Mouse (Mus musculus): ENCODE measurements around the gene Bdh1.
A peak's percentile ranks its signal among the peaks of the same experiment; 100 is the strongest.
"Not testable (repeated sequence)": the region's sequence is repeated elsewhere in the genome, so short reads cannot be mapped to it uniquely, and the experiment has no call there.

Bdh1 gene

DNA sequence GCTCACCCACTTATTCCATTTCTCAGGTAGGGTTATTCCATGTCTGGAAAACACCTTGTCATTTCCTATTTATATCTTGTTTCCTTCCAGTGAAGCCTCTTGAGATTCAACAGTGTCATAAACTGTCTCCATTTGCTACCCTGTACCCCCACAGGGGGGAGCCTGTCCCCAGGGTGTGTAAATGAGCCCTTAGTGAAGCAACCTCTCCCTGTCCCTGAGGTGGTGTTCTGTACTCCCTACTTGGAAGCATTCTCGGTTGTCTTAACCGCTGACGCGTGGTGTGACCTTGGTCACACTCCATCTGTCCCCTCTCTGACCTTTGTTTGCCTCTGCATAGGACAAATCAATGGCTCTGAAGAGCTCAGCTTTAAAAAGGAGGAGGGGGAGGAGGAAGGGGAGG is 43.5 kb downstream of the Bdh1 start:
- DNase-seq = peak; percentile 54

DNA sequence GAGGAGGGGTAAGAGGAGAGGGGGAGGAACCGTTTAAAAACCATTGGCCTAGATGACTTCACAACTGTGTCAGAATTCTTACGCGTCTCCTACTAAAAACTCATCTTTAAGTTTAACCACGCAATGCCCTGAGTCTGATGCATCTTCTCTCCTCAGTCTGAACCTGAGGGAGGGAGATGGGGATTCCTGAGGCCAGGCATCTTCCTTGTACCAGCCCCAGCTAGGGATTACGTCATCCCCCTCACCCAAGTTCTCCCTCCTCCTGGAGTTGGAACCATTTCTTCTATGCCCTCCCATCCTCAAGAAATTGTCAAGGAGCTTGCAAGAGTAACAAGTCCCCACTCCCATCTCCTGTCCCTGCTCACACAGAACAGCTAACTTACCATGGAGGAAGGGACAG is 44.0 kb downstream of the Bdh1 start:
- no peak for DNase-seq

DNA sequence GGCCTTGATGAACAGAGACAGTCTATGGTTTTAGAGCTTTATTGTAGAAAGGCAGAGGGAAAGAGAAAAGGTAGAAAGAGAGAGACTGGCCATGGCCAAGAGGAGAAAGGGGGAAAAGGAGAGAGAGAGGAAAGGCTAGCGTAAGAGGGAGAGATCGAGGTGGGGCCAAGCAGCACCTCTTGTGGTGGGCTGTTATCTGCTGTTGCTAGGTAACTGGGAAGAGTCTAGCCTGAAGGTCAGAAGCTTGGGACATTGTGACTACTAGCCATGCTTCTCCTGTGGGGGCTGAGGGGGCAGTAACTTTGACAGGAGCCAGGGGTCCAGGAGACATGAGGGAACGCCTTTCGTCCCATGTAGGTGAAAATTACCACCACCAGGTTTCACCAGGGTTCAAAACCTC is 48.7 kb downstream of the Bdh1 start:
- not testable (repeated sequence) for DNase-seq

DNA sequence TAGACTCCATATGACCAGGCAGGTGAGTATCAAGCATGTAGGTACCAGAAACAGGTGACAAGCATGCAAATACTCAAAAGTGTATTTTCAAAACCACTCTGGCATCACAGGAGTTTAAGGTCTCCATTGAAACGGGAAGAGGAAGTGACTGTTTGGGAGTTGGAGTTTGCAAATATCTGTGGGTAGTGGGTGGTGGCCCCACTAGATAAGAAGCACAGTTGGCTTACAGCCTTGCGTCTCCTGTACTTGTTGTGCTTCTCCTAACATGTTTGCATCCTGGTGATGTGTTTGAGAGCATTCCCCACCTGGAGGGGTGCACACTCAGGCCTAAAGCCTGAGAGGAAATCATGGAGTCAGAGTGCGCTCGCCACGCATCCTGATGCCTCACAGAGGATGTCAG is 49.9 kb downstream of the Bdh1 start:
- no peak for DNase-seq

DNA sequence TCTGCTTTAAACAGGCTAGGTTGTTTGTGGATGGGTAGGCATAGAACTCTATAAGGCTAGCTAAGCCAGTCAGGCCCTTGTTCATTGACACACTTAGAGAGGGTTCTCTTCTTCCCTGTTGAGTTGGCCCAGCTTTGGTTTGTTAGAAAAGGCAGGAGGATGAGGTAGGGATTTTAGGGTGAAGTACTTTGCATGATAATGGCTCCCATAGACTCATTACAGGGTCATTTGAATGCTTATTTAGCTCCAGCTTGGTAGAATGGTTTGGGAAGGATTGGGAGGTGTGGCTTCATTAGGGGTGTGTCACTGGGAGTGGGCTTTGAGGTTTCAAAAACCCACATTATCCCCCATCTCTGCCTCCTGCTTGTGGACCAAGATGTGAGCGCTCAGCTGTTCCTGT is 51.1 kb downstream of the Bdh1 start:
- no peak for DNase-seq

DNA sequence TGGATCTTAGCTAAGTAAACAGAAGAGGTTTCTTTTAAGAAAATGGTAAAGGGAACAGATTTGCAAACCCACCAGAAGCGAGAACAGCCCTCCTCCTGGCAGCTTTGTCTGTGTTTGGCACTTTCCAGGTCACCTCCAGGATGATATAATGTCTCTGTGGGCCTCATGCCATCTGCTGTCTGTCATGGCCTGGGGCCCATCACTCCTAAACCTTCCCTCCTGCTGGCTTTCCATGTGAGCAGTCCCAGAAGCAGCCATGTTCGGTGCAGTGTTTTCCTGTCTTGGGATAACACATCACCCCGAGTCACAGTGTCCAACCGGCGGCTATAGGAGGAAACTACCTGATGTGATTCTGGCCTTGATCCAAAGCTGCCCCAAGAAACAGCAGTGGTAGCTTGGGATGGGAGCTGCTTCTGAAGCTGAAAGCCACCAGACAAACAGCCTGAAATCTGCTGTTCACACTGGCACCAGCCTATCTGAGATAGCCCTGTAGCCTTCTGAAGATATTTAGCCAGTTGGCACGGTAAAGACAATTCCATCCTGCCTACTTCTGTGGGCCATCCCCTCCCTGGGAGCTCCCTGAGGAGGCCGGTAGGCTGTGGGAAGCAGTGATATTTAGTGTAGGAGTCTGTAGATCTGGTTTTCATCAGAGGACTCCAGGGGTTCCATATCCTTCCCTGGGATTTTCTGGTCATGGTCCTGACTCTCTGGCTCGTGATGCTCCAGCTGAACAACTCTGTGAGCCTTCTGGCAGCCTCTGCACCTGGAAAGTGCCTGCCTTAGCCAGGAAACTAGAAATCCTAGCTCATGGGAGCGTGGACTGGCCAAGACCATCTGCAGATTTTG is 53.3 kb downstream of the Bdh1 start:
- DNase-seq = no peak

DNA sequence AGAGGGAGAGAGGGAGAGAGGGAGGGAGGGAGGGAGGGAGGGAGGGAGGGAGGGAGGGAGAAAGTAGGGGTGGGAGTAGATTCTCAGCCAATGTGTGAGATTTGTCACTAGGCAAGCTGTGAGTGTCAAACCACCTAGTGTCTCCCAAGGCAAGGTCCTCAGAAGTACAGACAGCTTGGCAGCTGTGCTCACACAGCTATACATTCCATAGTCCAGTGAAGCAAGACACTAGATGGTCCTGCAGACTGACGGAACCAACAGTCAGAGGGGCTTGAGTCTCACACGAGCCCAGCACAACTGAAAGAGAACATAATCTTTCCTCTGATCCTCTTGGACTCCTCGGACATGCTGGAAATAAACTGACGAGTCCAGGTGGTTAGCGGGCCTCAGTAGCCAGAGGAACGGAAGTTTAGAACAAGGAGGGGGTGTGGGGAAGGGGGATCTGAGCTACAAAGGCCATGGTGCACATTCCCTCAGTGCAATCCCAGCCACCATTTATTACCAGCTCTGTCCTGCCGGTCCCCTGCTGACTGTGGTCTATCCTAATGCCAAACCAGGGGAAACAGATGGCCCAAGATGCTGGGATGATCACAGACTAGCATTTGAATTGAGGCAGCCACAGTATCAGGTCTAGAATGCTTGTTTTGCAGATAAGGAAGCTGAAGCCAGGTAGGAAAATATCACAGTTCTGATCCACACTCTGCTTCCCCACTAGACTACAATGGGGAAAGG is 55.0 kb downstream of the Bdh1 start:
- DNase-seq = no peak

DNA sequence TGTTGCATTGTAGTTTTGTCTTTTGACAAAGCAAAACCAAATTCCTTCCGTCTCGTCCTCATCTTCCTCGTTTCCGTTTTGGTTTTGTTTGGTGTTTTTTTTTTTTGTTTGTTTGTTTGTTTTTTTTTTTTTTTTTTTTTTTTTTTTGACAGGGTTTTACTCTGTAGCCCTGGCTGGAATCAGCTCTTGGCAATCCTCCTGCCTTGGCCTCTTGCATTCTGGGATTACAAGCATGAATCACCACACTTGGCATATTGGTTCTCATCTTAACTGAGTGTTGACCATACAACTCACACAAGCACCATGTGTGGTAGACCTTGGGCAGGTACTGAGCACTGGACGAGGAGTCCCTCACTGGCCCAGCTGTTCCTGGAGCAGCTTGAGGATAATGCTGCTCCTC is 63.3 kb downstream of the Bdh1 start:
- no peak for DNase-seq

DNA sequence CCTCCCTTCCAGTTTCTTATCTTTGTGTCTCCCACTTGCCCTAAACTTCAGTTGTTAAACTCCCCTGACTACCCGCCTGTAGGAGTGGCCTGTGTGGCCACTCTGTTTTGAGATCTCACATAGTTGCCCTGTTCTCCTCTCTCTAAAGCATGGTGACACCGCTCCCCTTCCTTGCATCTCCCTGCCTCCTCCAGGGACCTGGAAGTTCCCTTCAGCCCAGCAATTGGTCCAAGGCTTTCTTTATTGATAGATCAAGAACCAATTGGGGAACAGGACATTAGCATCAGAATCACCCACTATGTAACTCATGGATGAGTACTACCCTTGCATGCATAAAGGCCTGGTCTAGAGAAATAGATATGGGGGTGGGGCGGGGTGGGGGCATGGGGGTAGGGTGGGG is 65.2 kb downstream of the Bdh1 start:
- DNase-seq = no peak

DNA sequence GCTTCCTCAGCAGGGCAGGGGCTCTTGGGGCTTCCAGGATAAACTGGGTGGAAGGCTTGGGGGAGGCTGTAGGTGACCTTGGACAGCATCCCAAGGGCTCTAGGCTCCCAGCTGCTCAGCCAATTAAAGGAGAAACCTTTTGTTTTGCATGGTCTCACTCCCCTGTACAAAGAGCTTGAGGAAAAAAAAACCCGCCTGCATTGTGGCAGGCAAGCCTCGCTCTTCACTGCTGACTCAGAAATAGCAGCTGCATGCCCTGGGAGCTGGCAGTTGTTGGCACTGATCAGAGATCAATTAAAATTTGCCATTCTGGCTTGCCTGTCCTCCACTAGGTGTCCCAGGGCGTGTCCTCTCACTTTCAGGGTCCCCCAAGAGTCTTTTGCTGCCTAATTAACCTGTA is 67.0 kb downstream of the Bdh1 start:
- no peak for DNase-seq

DNA sequence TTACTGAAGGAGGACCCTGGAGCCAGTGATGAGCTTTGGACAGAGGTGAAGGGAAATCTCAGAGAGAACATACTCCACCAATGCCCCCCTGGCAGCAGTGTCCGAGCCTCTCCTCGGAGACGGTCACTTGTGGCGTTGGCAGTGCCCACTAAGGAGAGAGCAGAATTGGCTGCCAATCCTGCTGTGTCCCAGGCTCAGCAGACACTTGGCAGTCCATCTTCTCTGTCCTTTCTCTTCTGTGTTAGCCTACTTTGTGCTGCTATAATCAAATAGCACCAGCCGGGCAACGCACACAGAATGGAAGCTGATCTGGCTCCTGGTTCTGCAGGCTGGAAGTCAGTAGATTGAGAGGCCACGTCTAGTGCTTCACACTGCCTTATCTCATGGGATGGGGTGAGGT is 68.9 kb downstream of the Bdh1 start:
- no peak for DNase-seq

DNA sequence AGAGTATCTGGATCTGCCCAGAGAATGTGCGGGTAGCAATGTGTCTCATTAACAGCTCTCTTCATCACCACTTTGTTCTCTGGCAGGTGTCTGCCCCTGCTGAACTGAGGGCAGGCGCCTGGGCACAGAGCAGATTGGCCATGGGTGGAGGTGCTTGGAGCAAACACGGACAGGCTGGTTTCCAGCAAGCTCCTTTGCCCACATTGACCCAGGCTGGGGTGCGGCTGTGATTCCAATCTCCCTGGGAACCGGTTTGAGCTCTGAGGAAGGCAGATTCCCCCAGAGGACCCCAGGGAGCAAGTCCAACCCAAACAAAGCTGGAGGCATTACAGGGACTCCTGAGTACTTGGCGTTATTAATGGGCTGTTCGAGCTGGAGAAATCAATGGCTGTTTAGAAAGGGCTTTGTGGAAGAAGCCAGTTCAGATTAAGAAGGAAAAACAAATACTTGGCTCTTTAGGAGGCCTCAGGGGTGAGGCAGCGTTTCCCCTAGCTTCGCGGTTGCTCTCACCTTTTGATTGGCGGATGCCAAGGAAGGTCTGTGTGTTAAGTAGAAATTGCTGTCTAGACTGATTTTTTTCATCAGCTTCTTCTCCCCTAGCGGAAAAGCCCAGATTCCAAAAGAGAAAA is 71.0 kb downstream of the Bdh1 start:
- DNase-seq = no peak

DNA sequence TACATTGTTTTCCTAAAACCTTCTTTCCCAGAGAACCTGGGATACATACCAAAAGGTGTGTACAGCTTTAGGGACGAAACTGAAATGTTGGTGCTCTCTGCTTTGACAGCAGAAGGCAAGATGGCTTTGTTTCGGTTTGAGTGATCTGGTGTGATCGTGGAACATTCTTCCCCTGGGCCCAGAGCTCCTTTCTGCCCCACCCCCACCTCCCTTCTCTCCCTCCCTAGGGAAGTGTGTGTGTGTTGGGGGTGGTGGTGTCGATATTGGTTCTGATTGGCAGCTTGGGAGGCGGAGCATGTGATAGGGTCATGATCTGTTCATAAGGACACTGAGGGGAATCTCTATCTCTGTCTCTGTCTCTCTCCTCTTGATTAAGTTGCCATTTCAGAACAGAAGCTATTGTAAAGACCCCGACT is 71.5 kb downstream of the Bdh1 start:
- no peak for DNase-seq

DNA sequence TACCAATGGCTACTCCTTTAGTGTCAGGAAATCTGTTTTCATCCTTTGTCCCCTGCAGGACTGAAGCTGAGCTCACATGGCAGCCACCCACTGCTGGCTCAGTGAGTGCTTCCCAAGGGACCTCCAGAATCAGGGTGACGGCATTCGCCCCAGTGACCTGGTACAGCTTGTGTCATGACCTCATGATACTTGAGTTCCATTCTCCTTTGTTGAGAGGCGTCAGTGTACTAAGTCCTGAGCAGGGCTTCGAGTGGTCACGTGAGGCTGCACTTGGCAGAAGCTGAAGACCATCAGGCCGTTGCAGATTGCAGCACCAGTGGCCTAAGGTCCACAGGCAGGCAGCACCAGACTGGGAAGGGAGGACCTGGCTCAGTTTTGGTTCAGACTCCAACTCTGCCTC is 71.9 kb downstream of the Bdh1 start:
- DNase-seq = no peak

DNA sequence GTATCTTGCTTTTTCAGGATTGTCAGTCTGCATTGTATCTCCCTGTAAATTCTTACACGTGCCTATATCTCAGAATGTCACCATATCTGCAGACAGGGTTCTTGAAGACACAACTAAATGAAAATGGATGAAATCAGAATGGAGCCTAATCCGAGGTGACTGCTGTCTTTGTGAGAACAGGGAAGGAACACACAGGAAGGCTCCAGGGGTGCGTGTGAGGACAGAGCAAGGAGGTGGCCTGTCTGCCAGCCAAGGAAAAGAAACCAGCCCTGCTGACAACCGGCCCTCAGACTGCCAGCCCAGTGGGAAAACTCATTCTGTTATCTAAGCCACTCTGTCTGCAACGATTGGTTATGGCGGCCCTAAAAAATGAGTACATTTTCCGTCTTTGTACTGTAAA is 73.3 kb downstream of the Bdh1 start:
- DNase-seq = no peak

DNA sequence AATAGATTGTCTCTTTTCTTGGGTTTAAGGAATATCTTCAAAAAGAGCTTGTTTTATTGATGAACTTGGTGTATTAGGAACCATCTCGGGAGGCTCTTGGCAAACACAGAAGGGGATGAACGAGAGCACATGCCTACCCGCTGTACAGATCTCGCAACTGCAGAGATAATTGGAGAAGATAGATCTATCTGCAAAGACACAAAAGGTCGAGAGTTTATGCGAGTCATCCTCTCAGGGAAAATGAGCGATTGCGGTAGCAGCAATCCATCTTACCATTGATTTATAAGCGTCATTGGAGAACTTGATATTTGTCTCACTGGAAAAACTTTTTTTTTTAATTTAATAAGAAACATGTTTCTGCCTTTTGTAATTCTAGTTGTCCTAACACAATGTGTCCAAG is 73.7 kb downstream of the Bdh1 start:
- no peak for DNase-seq

DNA sequence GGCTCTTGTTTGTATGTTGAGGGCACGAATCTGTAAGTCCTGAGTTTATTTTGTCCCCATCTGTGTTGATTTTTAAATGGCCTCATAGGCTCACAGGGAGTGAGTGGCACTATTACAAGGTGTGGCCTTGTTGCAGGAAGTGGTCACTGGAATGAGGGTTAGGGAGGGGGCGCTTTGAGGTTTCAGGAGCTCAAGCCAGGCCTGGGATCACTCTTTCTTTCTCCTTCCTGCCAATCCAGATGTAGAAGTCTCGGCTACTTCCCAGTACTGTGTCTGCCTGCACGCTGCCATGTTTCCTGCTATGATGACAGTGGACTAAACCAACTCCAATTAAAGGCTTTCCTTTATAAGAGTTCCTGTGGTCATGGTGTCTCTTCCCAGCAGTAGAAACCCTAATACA is 76.3 kb downstream of the Bdh1 start:
- no peak for DNase-seq

DNA sequence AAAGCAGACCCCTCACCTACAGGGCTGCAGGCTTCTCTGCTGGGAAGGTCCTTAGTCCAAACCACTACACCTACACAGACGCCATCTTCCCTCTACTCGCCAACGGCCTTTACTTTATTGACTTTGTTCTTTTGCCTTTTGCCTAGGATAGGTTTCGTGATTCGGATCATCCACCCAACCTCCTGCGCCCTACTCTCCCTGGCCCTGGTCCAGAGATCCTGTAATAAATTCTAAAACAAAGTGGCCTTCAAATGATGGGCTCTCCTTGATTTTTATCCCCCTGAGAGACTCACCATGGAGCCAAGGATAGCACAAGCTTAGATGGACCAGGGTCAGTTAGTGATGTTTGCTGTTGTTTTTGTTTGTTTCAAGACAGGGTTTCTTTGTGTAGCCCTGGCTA is 76.9 kb downstream of the Bdh1 start:
- DNase-seq = no peak

DNA sequence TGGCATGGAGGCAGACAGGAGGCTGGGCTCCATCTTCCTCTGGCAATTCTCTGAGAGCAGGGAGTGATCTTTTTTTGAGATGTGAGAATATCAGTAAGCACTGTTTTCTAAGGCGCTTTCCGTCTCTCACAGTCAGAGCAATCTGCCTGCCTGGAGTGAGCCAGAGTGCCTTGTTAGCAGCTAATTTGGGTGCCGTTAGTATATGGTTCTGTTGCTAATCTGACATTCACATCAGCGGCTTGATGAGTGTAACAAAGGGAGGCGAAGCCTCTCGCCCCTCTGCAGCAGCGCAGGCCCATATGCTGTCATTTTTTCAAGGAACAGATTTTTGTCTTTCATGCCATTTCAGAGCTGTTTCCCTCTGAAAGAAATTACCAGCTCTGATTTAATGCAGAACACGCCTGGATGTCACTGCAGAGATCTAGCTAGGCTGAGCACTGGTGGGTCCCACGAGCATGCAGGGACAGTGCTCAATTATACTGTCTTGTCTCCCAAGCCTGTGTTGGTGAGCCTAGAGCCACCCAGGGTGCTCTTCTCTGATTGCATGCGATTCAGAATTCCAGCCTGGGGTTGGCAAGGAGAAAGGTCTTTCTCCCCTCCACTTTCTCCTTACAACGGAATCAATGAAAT is 77.7 kb downstream of the Bdh1 start:
- DNase-seq = peak; percentile 66

DNA sequence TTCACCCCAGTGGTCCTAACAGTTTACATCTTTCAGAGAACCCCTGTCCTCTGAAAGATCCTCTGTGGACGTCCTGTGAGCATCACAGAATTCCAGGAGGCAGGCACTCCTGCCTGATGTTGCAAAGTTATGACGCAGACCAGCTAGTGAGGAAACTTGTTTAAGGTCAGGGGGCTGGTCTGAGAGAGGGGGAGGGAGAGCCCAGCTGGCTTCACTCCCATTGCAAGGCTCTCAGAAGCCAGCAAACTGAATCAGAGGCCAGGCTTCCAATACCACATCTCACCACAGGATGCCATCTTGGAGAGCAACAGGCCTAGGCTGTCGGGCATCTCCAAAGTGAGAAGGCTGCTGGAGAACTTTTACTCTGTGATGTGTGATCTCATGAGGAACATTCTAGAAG is 78.5 kb downstream of the Bdh1 start:
- no peak for DNase-seq

DNA sequence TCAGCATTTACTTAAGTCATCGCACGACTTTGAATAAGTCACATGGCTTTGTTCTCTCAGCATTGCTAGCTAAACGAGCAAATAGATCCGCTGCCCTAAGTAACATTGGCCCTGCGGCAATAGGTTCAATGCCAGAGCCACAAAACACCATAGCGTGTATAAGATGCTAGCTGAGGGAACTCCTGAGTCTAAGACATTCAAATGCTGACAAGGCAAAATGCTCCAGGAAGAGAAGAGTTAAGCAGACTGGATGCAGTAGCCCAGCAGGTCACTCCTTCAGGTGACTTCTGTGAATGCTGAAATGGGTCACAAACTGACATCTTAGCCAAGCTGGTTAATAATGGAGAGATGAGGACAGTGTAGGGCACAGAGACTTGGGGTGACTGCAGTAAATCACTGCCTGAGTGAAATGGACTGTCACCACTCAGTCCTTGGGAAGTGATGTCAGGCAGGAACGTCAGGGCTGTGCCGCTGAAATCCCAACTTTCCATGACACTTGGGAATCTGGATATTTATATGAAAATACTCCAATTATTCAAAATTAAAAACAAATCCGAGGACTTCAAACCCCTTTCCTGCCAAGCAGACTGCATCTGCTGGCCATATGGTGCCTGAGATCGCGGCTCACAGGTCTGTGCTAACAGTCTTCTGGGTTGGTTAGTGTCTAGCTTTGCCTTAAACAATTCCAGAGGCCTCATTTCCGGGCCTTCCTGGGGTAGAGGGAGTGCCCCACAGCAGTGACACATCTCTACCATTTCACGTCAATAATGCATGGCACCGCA is 79.1 kb downstream of the Bdh1 start:
- DNase-seq = no peak

DNA sequence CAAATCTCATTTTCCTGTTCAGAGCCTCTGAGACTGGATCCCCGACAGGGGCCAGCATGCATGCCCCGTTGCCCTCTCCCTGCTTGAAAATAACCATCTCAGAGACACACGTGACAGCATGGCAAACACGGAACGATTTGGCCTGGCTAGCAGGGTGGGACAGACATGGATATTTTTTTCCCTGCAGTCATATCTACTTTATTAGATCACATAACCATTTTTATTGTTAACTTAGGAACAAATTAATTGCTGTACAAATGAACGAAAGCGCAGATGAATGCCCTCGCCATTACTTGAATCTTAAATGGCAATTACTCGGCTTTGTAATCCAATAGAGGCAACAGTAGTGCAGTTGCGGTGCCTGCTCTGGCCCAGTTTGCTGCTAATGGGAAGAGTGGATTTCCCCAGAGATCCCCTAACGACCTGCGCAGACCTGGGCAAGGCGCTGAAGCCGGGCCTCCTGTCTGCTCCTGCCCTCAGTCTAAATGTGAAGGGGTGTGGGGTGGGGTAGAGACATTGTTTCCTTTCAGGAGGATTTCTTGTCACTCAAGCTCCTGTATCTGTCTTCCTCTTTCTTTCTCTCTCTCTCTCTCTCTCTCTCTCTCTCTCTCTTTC is 79.8 kb downstream of the Bdh1 start:
- DNase-seq = no peak
